Mouse (Mus musculus) heart, embryonic 16.5 days (tissue): ENCODE data around the gene Lcn2. TPM values are rescaled to one million over a fixed set of nuclear protein-coding genes. Genes with fewer than 3 reads are reported as not detected.

ENCODE experiments used
- ATAC-seq: fragments of 200-750 bp; cut with Nextera tagmentation; replicated peaks from 2 replicates; pipeline ENCODE4 v1.8.0; 2017; ENCODE audit warnings: moderate number of reproducible peaks; ENCODE audit not compliant: insufficient read depth, low FRiP score; ENCODE audit errors: extremely low read depth
- H3K27ac ChIP-seq: fragments of 300-500 bp; sonication (generic); 2 replicates; pipeline ENCODE4 v1.5.1; 2014; ENCODE audit warnings: mild to moderate bottlenecking, low read length, control low read depth, moderate library complexity
- H3K27me3 ChIP-seq: fragments of 300-500 bp; sonication (generic); 2 replicates; pipeline ENCODE4 v1.6.1; 2014; ENCODE audit warnings: low read length, mixed read lengths; ENCODE audit not compliant: control insufficient read depth, insufficient read depth
- H3K36me3 ChIP-seq: fragments of 300-500 bp; sonication (generic); 2 replicates; pipeline ENCODE4 v1.6.1; 2014; ENCODE audit not compliant: control insufficient read depth, insufficient read depth
- H3K4me1 ChIP-seq: fragments of 300-500 bp; sonication (generic); 2 replicates; pipeline ENCODE4 v1.6.1; 2014; ENCODE audit warnings: low read length, mixed read lengths; ENCODE audit not compliant: control insufficient read depth, insufficient read depth
- H3K4me2 ChIP-seq: fragments of 300-500 bp; sonication (generic); 2 replicates; pipeline ENCODE4 v1.6.1; 2014; ENCODE audit warnings: low read depth, mild to moderate bottlenecking, control low read depth, low read length
- H3K4me3 ChIP-seq: fragments of 300-500 bp; sonication (generic); 2 replicates; pipeline ENCODE4 v1.5.1; 2014; ENCODE audit warnings: mild to moderate bottlenecking, control low read depth, low read length
- H3K9ac ChIP-seq: fragments of 300-500 bp; sonication (generic); 2 replicates; pipeline ENCODE4 v1.6.1; 2014; ENCODE audit warnings: low read length, control low read depth
- H3K9me3 ChIP-seq: fragments of 300-500 bp; sonication (generic); replicated peaks from 2 replicates; pipeline ENCODE4 v1.6.1; 2016; ENCODE audit warnings: low read length; ENCODE audit not compliant: control insufficient read depth
- WGBS: fragments of 180-500 bp; shearing (Covaris S2); extraction: QIAGEN DNeasy Blood & Tissue Kit; methylation state at CpG from one replicate; pipeline ENCODE4 v1.1.7; 2014; 5-methylcytosine and 5-hydroxymethylcytosine counted together
- polyA plus RNA-seq: library from polyadenylated mRNA; unstranded; fragments of >200 nt; fragmentation: Nextera tagmentation; extraction: Ambion mirVana; gene quantifications from 2 replicates; pipeline ENCODE4 v1.2.1, GENCODE M21; 2015

Gene Lcn2
- 1.9 and 2.5 TPM in 2 replicates for polyA plus RNA-seq

- no peak for ATAC-seq
- no peak within 1 kb of the TSS for H3K4me3 ChIP-seq
- no peak within 1 kb of the TSS for H3K9ac ChIP-seq
- 0 out of 2 replicates have a peak, but pooled peaks cover 3% of the 10 kb centered on the region for H3K27me3 ChIP-seq
- no peak within 1 kb of the TSS for H3K4me2 ChIP-seq
- H3K27ac ChIP-seq: no peak within 1 kb of the TSS
- WGBS: 55% methylated on average over 5 of the region's 5 CpGs
- 0 out of 2 replicates have a peak, but pooled peaks cover 3% of the 10 kb centered on the region for H3K4me1 ChIP-seq
- no peaks in the 10 kb centered on the region for H3K9me3 ChIP-seq
- no peaks in the 10 kb centered on the region for H3K36me3 ChIP-seq
Observed at GRCm38 (mm10) chr2:32387706-32388490, at the start of gene Lcn2. TSS of gene Lcn2 (minus strand) at chr2:32388252.

- no peak for ATAC-seq
- Histone ChIP-seq H3K9me3 (no peaks in the 10 kb centered on the region), H3K27me3 (no peaks in the 10 kb centered on the region), H3K9ac (no peak overlapping the region), H3K4me2 (no peak overlapping the region), H3K36me3 (no peaks in the 10 kb centered on the region), H3K27ac (peak overlapping the region; percentile 82), H3K4me3 (no peak overlapping the region), H3K4me1 (peaks cover 13% of the 10 kb centered on the region)
- 73% methylated on average over 2 of the region's 2 CpGs for WGBS
Observed at GRCm38 (mm10) chr2:32437612-32438166, 49.6 kb upstream of the Lcn2 start.

GRCm38 (mm10) chr2:32436686-32437372 lies 48.8 kb upstream of the Lcn2 start:
- H3K4me1 ChIP-seq: peaks cover 13% of the 10 kb centered on the region

GRCm38 (mm10) chr2:32430701-32431676 lies 42.9 kb upstream of the Lcn2 start:
- 10% methylated on average over 18 of the region's 18 CpGs for WGBS
- Histone ChIP-seq H3K9ac (peak overlapping the region; percentile 65), H3K9me3 (no peaks in the 10 kb centered on the region), H3K4me1 (peaks cover 21% of the 10 kb centered on the region), H3K4me3 (peak overlapping the region; percentile 49), H3K27me3 (no peaks in the 10 kb centered on the region), H3K27ac (peak overlapping the region; percentile 64), H3K36me3 (no peaks in the 10 kb centered on the region), H3K4me2 (peak overlapping the region; percentile 70)
- peak; percentile 87 for ATAC-seq

More at GRCm38 (mm10) chr2:32436686-32437372, 48.8 kb upstream of the Lcn2 start:
- peak; percentile 81 for ATAC-seq
- whole genome bisulfite sequencing: 55% methylated on average over 3 of the region's 3 CpGs
- H3K9me3 ChIP-seq: no peaks in the 10 kb centered on the region
- no peak overlapping the region for H3K9ac ChIP-seq
- H3K27me3 ChIP-seq: no peaks in the 10 kb centered on the region
- H3K4me3 ChIP-seq: no peak overlapping the region
- H3K27ac ChIP-seq: peak overlapping the region; percentile 82
- no peaks in the 10 kb centered on the region for H3K36me3 ChIP-seq
- H3K4me2 ChIP-seq: no peak overlapping the region

GRCm38 (mm10) chr2:32429215-32429891 lies 41.3 kb upstream of the Lcn2 start:
- H3K36me3 ChIP-seq: no peaks in the 10 kb centered on the region
- H3K9ac ChIP-seq: no peak overlapping the region
- no peak overlapping the region for H3K4me3 ChIP-seq
- H3K27me3 ChIP-seq: no peaks in the 10 kb centered on the region
- no peak for ATAC-seq
- no peaks in the 10 kb centered on the region for H3K9me3 ChIP-seq
- 71% methylated on average over 4 of the region's 4 CpGs for WGBS
- peaks cover 28% of the 10 kb centered on the region for H3K4me1 ChIP-seq
- H3K27ac ChIP-seq: peak overlapping the region; percentile 49
- H3K4me2 ChIP-seq: no peak overlapping the region

- H3K27ac ChIP-seq: peak overlapping the region; percentile 49
- no peaks in the 10 kb centered on the region for H3K27me3 ChIP-seq
- H3K4me2 ChIP-seq: peak overlapping the region; percentile 10; the same call in 1 of the 2 replicates
- no peak overlapping the region for H3K4me3 ChIP-seq
- 57% methylated on average over 8 of the region's 8 CpGs for WGBS
- H3K4me1 ChIP-seq: peaks cover 36% of the 10 kb centered on the region
- H3K9me3 ChIP-seq: no peaks in the 10 kb centered on the region
- no peak for ATAC-seq
- no peak overlapping the region for H3K9ac ChIP-seq
- H3K36me3 ChIP-seq: no peaks in the 10 kb centered on the region
Observed at GRCm38 (mm10) chr2:32428262-32428722, 40.2 kb upstream of the Lcn2 start.

- Histone ChIP-seq H3K36me3 (no peaks in the 10 kb centered on the region), H3K27ac (no peak overlapping the region), H3K9me3 (no peaks in the 10 kb centered on the region), H3K4me2 (no peak overlapping the region), H3K27me3 (no peaks in the 10 kb centered on the region), H3K4me1 (peaks cover 42% of the 10 kb centered on the region), H3K9ac (no peak overlapping the region), H3K4me3 (no peak overlapping the region)
- 80% methylated on average over 5 of the region's 5 CpGs for WGBS
- ATAC-seq: no peak
Observed at GRCm38 (mm10) chr2:32427720-32428119, 39.7 kb upstream of the Lcn2 start.

GRCm38 (mm10) chr2:32426141-32426540 lies 38.1 kb upstream of the Lcn2 start:
- Histone ChIP-seq H3K4me2 (no peak overlapping the region), H3K9me3 (no peaks in the 10 kb centered on the region), H3K36me3 (no peaks in the 10 kb centered on the region), H3K27me3 (no peaks in the 10 kb centered on the region), H3K27ac (no peak overlapping the region), H3K9ac (no peak overlapping the region), H3K4me1 (peaks cover 43% of the 10 kb centered on the region), H3K4me3 (no peak overlapping the region)
- WGBS: 93% methylated on average over 1 of the region's 1 CpGs
- no peak for ATAC-seq
